Mouse (Mus musculus) midbrain, embryonic 15.5 days (tissue): ENCODE measurements around the gene Ilf2. TPM values are rescaled to one million over a fixed set of nuclear protein-coding genes. Genes with fewer than 3 reads are reported as not detected.

Experiments
- ATAC-seq: fragments of 200-750 bp; cut with Nextera tagmentation; replicated peaks from 2 replicates; pipeline ENCODE4 v1.8.0; 2017; ENCODE audit warnings: moderate TSS enrichment
- H3K27ac ChIP-seq: fragments of 300-500 bp; sonication (generic); 2 replicates; pipeline ENCODE4 v1.5.1; 2015; ENCODE audit warnings: mild to moderate bottlenecking, inconsistent platforms
- H3K27me3 ChIP-seq: fragments of 300-500 bp; sonication (generic); replicated peaks from 2 replicates; pipeline ENCODE4 v1.6.1; 2015; ENCODE audit warnings: inconsistent platforms
- H3K36me3 ChIP-seq: fragments of 300-500 bp; sonication (generic); replicated peaks from 2 replicates; pipeline ENCODE4 v1.6.1; 2015; ENCODE audit warnings: inconsistent platforms
- H3K4me1 ChIP-seq: fragments of 300-500 bp; sonication (generic); 2 replicates; pipeline ENCODE4 v1.6.1; 2015; ENCODE audit warnings: inconsistent platforms
- H3K4me2 ChIP-seq: fragments of 300-500 bp; sonication (generic); 2 replicates; pipeline ENCODE4 v1.6.1; 2015; ENCODE audit warnings: inconsistent platforms, mild to moderate bottlenecking, moderate library complexity
- H3K4me3 ChIP-seq: fragments of 300-500 bp; sonication (generic); 2 replicates; pipeline ENCODE4 v1.5.1; 2015; ENCODE audit warnings: mild to moderate bottlenecking, inconsistent platforms
- H3K9ac ChIP-seq: fragments of 300-500 bp; sonication (generic); 2 replicates; pipeline ENCODE4 v1.6.1; 2015; ENCODE audit warnings: mild to moderate bottlenecking, inconsistent platforms
- H3K9me3 ChIP-seq: fragments of 300-500 bp; sonication (generic); 2 replicates; pipeline ENCODE4 v1.6.1; 2016; ENCODE audit warnings: inconsistent platforms
- WGBS: fragments of 180-500 bp; shearing (Covaris S2); methylation state at CpG from one replicate; pipeline ENCODE4 v1.1.7; 2015; ENCODE audit warnings: mixed read lengths; 5-methylcytosine and 5-hydroxymethylcytosine counted together
- polyA plus RNA-seq: library from polyadenylated mRNA; unstranded; fragments of >200 nt; fragmentation: Nextera tagmentation; extraction: Ambion mirVana; gene quantifications from 2 replicates; pipeline ENCODE4 v1.2.1, GENCODE M21; 2015

Ilf2 gene
- polyA plus RNA-seq: 263 and 264 TPM in 2 replicates

DNA sequence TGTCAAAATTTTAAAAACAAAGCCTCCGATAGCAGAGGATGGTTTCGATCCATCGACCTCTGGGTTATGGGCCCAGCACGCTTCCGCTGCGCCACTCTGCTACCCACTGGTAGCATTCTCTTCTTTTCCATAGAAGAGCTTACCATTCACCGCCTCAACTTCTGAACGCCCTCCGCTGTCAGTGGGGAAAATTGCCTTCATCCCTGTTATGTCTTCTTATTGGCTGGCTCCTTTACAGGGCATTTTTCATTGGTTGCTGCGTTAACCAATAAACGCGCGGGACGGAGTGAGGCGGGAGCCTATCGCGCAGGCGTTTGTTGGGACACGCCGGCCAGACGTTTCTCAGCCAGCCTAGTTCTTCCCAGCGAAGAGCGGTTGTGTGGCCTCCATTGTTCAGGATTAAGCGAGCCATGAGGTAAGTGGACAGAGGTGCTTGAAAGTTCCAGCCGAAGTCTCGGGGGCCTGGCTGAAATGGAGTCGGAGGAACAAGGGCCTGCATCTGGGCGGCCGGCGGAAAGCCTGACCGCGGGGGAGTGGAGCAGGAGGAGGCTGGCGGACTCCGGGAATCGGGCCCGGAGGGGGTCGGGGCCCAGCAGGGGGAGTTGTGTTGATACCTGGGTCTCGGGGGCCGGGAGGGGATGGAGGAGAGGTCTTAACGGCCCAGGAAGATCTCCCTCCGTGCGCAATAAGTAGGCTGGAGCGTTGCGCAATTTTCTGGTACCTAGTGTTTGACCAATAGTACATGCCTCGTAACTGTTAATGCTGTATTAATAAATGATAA is at the start of gene Ilf2:
Gene Ilf2 (plus strand): TSS at position 296 of the 781 bp plus-strand sequence.
- peak within 1 kb of the TSS; percentile 85 for H3K4me3 ChIP-seq
- H3K36me3 ChIP-seq: peaks cover 17% of the 10 kb centered on the region; the same call in 1 of the 2 replicates
- peaks cover 14% of the 10 kb centered on the region for H3K4me1 ChIP-seq
- peak within 1 kb of the TSS; percentile 94 for H3K27ac ChIP-seq
- H3K9ac ChIP-seq: peak within 1 kb of the TSS; percentile 90
- peak within 1 kb of the TSS; percentile 54 for H3K4me2 ChIP-seq
- peak; percentile 99 for ATAC-seq
- under 1% methylated on average over 45 of the region's 45 CpGs for WGBS
- H3K9me3 ChIP-seq: no peaks in the 10 kb centered on the region
- no peaks in the 10 kb centered on the region for H3K27me3 ChIP-seq

DNA sequence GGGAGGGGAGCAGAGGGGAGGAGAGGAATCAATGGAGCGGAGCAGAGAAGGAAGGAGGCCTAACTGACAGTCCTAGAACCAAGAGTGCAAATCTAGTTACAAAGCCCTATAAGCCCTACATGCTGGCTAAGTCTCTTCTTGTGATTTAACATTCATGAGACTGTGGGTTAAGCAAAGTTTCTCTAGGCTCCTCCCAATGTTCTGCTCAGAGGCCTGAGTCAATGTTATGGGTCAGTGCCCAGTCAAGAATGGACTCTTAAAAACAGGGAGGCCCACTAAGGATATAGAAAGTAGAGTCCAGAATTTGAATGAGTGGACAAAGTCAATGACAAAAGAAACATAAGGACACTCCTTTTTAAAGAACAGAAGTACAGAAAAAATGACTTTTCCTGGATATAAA is 48.4 kb upstream of the Ilf2 start:
- Histone ChIP-seq H3K4me3 (no peak overlapping the region), H3K4me2 (no peak overlapping the region), H3K9me3 (no peaks in the 10 kb centered on the region), H3K4me1 (peaks cover 25% of the 10 kb centered on the region), H3K36me3 (peaks cover 26% of the 10 kb centered on the region; the same call in 1 of the 2 replicates), H3K9ac (no peak overlapping the region), H3K27ac (no peak overlapping the region), H3K27me3 (no peaks in the 10 kb centered on the region)
- 40% methylated on average over 1 of the region's 1 CpGs for WGBS
- ATAC-seq: no peak

DNA sequence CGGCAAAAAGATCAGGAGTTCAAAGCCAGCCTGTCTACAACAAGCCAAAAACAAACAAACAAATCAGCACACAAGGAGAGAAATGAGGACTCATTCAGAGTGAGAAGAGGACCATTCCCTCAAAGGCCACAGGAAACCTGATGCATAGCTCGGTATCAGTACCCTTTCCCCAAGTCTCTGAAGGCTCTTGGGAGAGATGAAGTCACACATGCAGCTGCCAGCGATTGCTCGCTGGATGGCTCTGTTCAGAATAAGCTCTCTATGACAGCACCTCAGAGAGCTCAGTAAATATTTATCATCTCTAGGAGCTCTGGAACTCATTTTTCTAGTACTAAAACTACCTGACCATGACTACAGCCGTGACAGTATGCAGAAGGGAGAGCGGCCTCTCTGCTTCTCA is 47.7 kb upstream of the Ilf2 start:
- no peak overlapping the region for H3K9ac ChIP-seq
- 89% methylated on average over 6 of the region's 6 CpGs for WGBS
- ATAC-seq: no peak

DNA sequence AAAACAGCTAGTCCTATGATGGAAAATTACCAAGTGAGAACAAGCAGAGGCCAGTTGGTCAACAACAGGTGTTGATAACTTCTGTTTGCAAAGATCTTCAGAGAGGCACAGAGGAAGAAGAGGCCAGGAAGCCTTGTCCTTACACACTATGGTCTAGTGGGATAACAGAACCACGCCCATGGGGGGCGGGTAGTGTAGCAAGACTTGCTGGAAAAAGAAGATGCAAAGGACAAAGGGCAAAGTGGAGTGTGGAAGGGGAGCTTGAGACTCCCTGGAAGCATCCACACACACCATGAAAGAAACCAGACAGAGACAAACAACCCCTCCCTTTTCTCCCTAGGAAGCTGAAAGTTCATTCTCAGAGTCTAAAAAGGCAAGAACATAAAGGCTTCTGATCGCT is 46.4 kb upstream of the Ilf2 start:
- no peak overlapping the region for H3K27ac ChIP-seq
- 0 out of 2 replicates have a peak, but pooled peaks cover 10% of the 10 kb centered on the region for H3K36me3 ChIP-seq
- 89% methylated on average over 3 of the region's 3 CpGs for WGBS
- H3K4me1 ChIP-seq: peaks cover 34% of the 10 kb centered on the region
- H3K9ac ChIP-seq: no peak overlapping the region
- H3K4me2 ChIP-seq: no peak overlapping the region
- no peak overlapping the region for H3K4me3 ChIP-seq
- no peaks in the 10 kb centered on the region for H3K9me3 ChIP-seq
- no peak for ATAC-seq
- H3K27me3 ChIP-seq: no peaks in the 10 kb centered on the region

More for the DNA sequence above, 47.7 kb upstream of the Ilf2 start:
- H3K4me2 ChIP-seq: no peak overlapping the region
- no peaks in the 10 kb centered on the region for H3K27me3 ChIP-seq
- peaks cover 20% of the 10 kb centered on the region; the same call in 1 of the 2 replicates for H3K36me3 ChIP-seq
- H3K9me3 ChIP-seq: no peaks in the 10 kb centered on the region
- H3K4me1 ChIP-seq: peaks cover 28% of the 10 kb centered on the region
- H3K4me3 ChIP-seq: no peak overlapping the region
- no peak overlapping the region for H3K27ac ChIP-seq

DNA sequence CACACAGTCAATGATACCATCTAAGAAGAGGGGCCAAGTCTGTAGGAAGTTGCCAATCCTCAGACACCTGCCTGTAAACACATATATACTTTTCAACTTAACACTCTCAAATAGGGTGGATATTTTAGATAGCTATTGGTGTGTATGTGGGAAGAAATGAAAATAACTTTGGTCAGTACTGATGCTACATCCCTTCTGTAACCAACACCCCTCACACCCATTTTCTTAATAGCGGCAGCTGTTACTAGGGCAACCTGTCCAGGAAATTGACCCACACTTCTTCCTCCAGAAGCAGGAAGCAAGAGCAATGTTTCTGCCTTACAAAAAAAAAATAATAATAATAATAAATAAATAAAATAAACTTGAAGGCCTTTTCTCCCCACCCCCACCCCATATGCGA is 43.6 kb upstream of the Ilf2 start:
- peak overlapping the region; percentile 99 for H3K4me2 ChIP-seq
- peak overlapping the region; percentile 83 for H3K9ac ChIP-seq
- WGBS: 24% methylated on average over 2 of the region's 2 CpGs
- peak overlapping the region; percentile 82 for H3K4me3 ChIP-seq
- ATAC-seq: no peak
- H3K36me3 ChIP-seq: no peaks in the 10 kb centered on the region
- no peak overlapping the region for H3K27ac ChIP-seq
- no peaks in the 10 kb centered on the region for H3K9me3 ChIP-seq
- no peaks in the 10 kb centered on the region for H3K27me3 ChIP-seq
- H3K4me1 ChIP-seq: peaks cover 34% of the 10 kb centered on the region

DNA sequence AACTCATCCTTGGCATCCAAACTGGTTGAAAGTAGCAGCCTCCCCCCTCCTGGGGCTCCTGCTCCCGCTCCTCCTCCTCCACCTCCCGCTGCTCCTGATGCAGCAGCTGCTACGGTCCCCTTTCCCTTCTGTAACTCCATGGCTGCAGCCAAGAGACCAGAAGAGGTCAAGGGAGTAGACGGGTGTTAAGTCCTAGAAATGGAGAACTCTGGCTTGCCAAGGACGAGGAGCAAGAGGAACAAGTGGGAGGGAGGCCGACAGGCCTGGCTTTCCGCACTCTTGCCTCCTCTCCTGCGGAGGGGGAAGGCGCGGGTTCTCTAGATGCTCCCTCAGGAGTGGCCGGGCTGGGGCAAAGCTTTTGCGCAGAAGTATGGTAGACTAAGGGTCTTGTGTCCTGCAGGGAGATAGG is 43.1 kb upstream of the Ilf2 start:
- Histone ChIP-seq H3K4me1 (peaks cover 34% of the 10 kb centered on the region), H3K4me2 (peak overlapping the region; percentile 99), H3K27ac (peak overlapping the region; percentile 92), H3K9ac (peak overlapping the region; percentile 83), H3K36me3 (no peaks in the 10 kb centered on the region), H3K9me3 (no peaks in the 10 kb centered on the region), H3K27me3 (no peaks in the 10 kb centered on the region), H3K4me3 (peak overlapping the region; percentile 82)
- 0% methylated on average over 12 of the region's 12 CpGs for WGBS
- ATAC-seq: peak; percentile 60

DNA sequence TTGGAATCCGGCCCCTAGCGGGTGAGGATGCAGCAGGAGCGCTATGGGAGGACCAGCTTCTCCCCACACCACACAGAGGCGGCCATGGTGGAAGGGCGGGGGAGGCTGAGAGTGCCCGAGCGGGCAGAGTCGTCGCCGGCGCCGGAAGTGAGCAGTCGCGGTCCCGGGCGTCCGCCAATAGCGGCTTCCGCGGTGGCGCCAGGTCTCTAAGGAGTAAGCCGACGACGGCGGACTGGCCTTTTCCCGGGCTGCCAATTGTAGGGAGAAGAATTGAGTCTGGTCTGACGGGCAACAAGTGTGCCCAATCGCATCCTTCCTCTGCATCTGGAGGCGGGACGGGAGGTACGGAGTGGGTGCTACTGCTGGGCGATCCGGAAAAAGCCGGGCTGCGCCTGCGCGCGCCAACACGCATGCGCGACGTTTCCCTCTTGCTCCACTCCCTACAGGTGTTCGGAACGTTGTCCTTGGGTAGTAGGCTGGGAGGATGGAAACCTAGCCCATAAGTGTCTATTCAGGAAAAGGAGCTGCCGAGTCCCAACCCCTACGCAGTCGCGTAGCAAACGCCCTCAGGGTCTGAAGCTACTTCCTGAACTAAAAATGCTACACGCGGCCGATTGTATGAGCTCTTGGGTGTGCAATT is 42.4 kb upstream of the Ilf2 start, which contains the start of gene Ints3:
Gene Ints3 (minus strand): TSS at position 242 of the 640 bp plus-strand sequence.
- Histone ChIP-seq H3K27ac (peak within 1 kb of the TSS; percentile 92), H3K36me3 (no peaks in the 10 kb centered on the region), H3K4me1 (peaks cover 34% of the 10 kb centered on the region), H3K4me2 (peak within 1 kb of the TSS; percentile 99), H3K9ac (peak within 1 kb of the TSS; percentile 83), H3K9me3 (no peaks in the 10 kb centered on the region), H3K4me3 (peak within 1 kb of the TSS; percentile 82), H3K27me3 (no peaks in the 10 kb centered on the region)
- 1% methylated on average over 52 of the region's 52 CpGs for WGBS
- peak; percentile 99 for ATAC-seq

DNA sequence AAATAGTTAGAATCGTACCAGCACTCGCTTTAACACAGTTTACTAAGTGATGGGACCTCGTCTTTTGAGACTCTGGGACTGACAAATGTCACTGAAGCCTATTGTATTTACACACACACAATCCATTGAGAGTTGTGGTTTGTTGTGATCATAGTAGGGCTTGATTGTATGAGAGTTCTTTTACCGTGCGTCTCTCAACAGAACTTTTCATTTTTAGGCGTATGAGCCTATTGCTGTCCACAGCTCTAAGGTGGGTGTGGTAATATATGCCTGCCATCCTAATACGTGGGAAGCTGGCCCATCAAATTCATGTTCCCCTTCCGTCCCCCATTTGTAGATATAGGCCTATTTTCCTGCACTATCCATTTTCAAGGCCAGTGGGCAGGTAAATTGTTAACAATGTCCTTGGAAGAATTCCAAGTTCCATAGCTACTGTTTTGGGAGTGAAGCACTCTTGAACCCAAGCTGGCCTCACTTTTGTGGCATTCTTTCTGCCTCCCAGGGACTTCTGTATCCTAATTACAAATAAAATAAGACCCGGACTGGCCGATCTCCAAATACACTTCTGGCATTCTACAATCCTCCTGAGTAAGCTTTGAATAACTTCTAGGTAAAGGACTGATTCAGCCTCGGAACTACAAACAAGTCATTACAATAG is 41.7 kb upstream of the Ilf2 start:
- Histone ChIP-seq H3K9me3 (no peaks in the 10 kb centered on the region), H3K4me1 (peaks cover 34% of the 10 kb centered on the region), H3K36me3 (no peaks in the 10 kb centered on the region), H3K27ac (peak overlapping the region; percentile 75), H3K27me3 (no peaks in the 10 kb centered on the region), H3K4me2 (peak overlapping the region; percentile 65), H3K9ac (peak overlapping the region; percentile 32), H3K4me3 (peak overlapping the region; percentile 82)
- 51% methylated on average over 11 of the region's 11 CpGs for WGBS
- ATAC-seq: no peak

DNA sequence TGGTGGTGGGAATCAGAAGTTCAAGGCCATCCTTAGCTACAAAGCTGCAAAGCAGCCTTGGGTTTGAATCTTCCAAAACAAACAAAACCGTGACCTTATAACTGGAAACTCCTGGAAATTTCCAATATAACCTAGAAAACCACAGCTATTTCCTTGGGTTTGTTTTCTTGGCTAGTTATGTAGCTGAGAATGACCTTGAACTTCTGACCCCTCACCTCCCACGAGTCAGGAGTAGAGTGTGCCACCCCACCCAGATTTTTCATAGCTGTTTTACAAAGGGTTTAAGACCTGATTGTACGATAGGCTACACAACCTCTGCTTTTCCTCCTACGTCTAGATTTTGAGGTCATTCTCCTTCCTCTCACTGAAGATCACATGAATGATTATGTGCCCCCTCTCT is 38.8 kb upstream of the Ilf2 start:
- H3K9ac ChIP-seq: no peak overlapping the region
- 81% methylated on average over 4 of the region's 4 CpGs for WGBS
- H3K36me3 ChIP-seq: no peaks in the 10 kb centered on the region

DNA sequence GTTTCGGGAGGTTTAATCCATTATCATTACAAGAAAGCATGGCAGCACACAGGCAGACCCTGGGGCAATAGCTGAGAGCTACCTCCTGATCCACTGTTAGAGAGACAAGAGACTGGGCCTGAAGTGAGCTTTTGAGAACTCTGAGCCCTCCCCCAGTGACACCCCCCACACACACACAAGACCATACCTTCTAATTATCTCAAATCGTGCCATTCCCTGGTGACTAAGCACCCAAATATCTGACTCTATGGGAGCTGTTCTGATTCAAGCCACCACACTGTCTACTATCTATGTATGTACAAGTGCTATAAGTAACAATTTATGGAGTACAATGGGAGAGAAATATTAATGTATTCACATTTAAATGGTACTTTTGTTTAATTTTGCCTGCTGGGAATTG is 35.2 kb upstream of the Ilf2 start:
- H3K4me1 ChIP-seq: peaks cover 3% of the 10 kb centered on the region; the same call in 1 of the 2 replicates
- WGBS: 87% methylated on average over 2 of the region's 2 CpGs
- H3K4me2 ChIP-seq: no peak overlapping the region
- no peaks in the 10 kb centered on the region for H3K36me3 ChIP-seq
- H3K9me3 ChIP-seq: no peaks in the 10 kb centered on the region
- no peak overlapping the region for H3K27ac ChIP-seq
- H3K27me3 ChIP-seq: no peaks in the 10 kb centered on the region
- ATAC-seq: no peak
- H3K9ac ChIP-seq: no peak overlapping the region
- H3K4me3 ChIP-seq: no peak overlapping the region

More for the DNA sequence above, 38.8 kb upstream of the Ilf2 start:
- ATAC-seq: no peak
- Histone ChIP-seq H3K4me2 (no peak overlapping the region), H3K4me1 (peaks cover 13% of the 10 kb centered on the region), H3K9me3 (no peaks in the 10 kb centered on the region), H3K4me3 (no peak overlapping the region), H3K27ac (no peak overlapping the region), H3K27me3 (no peaks in the 10 kb centered on the region)

DNA sequence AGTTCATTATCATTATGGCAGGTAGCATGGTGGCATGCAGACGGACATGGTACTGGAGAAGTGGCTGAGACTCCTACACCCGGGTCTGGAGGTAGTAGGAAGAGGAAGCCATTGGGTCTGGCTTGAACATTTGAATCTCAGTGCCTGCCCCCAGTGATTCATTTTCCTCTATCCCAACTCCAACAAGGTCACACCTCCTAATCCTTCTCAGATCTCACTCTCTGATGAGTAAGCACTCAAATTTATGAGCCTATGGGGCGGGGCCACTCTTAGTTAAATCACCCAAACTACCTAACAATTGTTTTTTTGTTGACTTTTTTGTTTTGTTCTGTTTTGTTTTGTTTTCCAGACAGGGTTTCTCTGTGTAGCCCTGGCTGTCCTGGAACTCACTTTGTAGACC is 31.9 kb upstream of the Ilf2 start:
- 90% methylated on average over 3 of the region's 3 CpGs for WGBS
- no peak for ATAC-seq
- no peaks in the 10 kb centered on the region for H3K9me3 ChIP-seq
- H3K4me3 ChIP-seq: no peak overlapping the region
- H3K4me1 ChIP-seq: peaks cover 16% of the 10 kb centered on the region
- no peaks in the 10 kb centered on the region for H3K27me3 ChIP-seq
- H3K4me2 ChIP-seq: no peak overlapping the region
- H3K27ac ChIP-seq: no peak overlapping the region
- H3K9ac ChIP-seq: no peak overlapping the region
- no peaks in the 10 kb centered on the region for H3K36me3 ChIP-seq
